In genomic region chr10:81600096-81600495, GRCm38 (mm10) we compare ENCODE assay signal across 8 mouse cellular contexts. TPM values are rescaled to one million over a fixed set of nuclear protein-coding genes. Genes with fewer than 3 reads are reported as not detected.
DNase-seq lines count a peak whose midpoint lies in the region; ATAC-seq lines count a peak whose summit lies in the region.

No protein-coding gene starts in this region.

- WGBS in heart, embryonic 11.5 days (ENCODE audit: insufficient replicate concordance), result 40% methylated on average over 10 of the region's 10 CpGs
- WGBS in lung, embryonic 16.5 days, result 54% methylated on average over 10 of the region's 10 CpGs
- WGBS in embryonic facial prominence, embryonic 14.5 days, result 44% methylated on average over 10 of the region's 10 CpGs
- 34% methylated on average over 10 of the region's 10 CpGs for WGBS in liver, embryonic 15.5 days (ENCODE audit: insufficient replicate concordance)
- 53% methylated on average over 10 of the region's 10 CpGs for WGBS in hindbrain, embryonic 13.5 days

- H3K9ac ChIP-seq in heart, embryonic 11.5 days (ENCODE audit: low read depth, low read length), result no peak overlapping the region
- no peak overlapping the region for H3K9ac ChIP-seq in lung, embryonic 16.5 days (ENCODE audit: low read length)
- H3K9ac ChIP-seq in embryonic facial prominence, embryonic 14.5 days (ENCODE audit: low read depth, low read length), result no peak overlapping the region
- no peak overlapping the region for H3K9ac ChIP-seq in liver, embryonic 15.5 days
- no peak overlapping the region for H3K9ac ChIP-seq in hindbrain, embryonic 13.5 days

- no peaks in the 10 kb centered on the region for H3K36me3 ChIP-seq in heart, embryonic 11.5 days (ENCODE audit: control insufficient read depth, insufficient read depth, low read length)
- H3K36me3 ChIP-seq in lung, embryonic 16.5 days (ENCODE audit: control insufficient read depth, insufficient read depth, low read length), result no peaks in the 10 kb centered on the region
- no peaks in the 10 kb centered on the region for H3K36me3 ChIP-seq in embryonic facial prominence, embryonic 14.5 days (ENCODE audit: control insufficient read depth, insufficient read depth, low read length)
- H3K36me3 ChIP-seq in liver, embryonic 15.5 days (replicated peaks), result no peaks in the 10 kb centered on the region
- no peaks in the 10 kb centered on the region for H3K36me3 ChIP-seq in hindbrain, embryonic 13.5 days

- H3K4me3 ChIP-seq in heart, embryonic 11.5 days (ENCODE audit: low read depth, low read length), result no peak overlapping the region
- no peak overlapping the region for H3K4me3 ChIP-seq in lung, embryonic 16.5 days (ENCODE audit: low read length)
- H3K4me3 ChIP-seq in embryonic facial prominence, embryonic 14.5 days (ENCODE audit: low read depth, low read length), result no peak overlapping the region
- H3K4me3 ChIP-seq in liver, embryonic 15.5 days (replicated peaks), result peak overlapping the region; percentile 47; the same call in 1 of the 2 replicates
- H3K4me3 ChIP-seq in hindbrain, embryonic 13.5 days, result no peak overlapping the region

- H3K4me1 ChIP-seq in heart, embryonic 11.5 days (ENCODE audit: control insufficient read depth, insufficient read depth, low read length), result peaks cover 46% of the 10 kb centered on the region
- H3K4me1 ChIP-seq in lung, embryonic 16.5 days (replicated peaks; ENCODE audit: control insufficient read depth, insufficient read depth, low read length), result peaks cover 56% of the 10 kb centered on the region
- peaks cover 41% of the 10 kb centered on the region for H3K4me1 ChIP-seq in embryonic facial prominence, embryonic 14.5 days (ENCODE audit: control insufficient read depth, insufficient read depth, low read length)
- peaks cover 80% of the 10 kb centered on the region for H3K4me1 ChIP-seq in liver, embryonic 15.5 days (replicated peaks)
- H3K4me1 ChIP-seq in hindbrain, embryonic 13.5 days (replicated peaks), result peaks cover 58% of the 10 kb centered on the region

- H3K4me2 ChIP-seq in heart, embryonic 11.5 days, result peak overlapping the region; percentile 63
- H3K4me2 ChIP-seq in lung, embryonic 16.5 days (ENCODE audit: low read depth, low read length), result no peak overlapping the region
- H3K4me2 ChIP-seq in embryonic facial prominence, embryonic 14.5 days (ENCODE audit: low read depth, low read length), result peak overlapping the region; percentile 59; the same call in 1 of the 2 replicates
- H3K4me2 ChIP-seq in liver, embryonic 15.5 days, result peak overlapping the region; percentile 77; the same call in 1 of the 2 replicates
- H3K4me2 ChIP-seq in hindbrain, embryonic 13.5 days, result no peak overlapping the region

- H3K27me3 ChIP-seq in heart, embryonic 11.5 days (ENCODE audit: control insufficient read depth, insufficient read depth, low read length), result peaks cover 6% of the 10 kb centered on the region; the same call in 1 of the 2 replicates
- H3K27me3 ChIP-seq in lung, embryonic 16.5 days (ENCODE audit: control insufficient read depth, insufficient read depth, low read depth, low read length), result peaks cover 3% of the 10 kb centered on the region; the same call in 1 of the 2 replicates
- no peaks in the 10 kb centered on the region for H3K27me3 ChIP-seq in embryonic facial prominence, embryonic 14.5 days (replicated peaks; ENCODE audit: control insufficient read depth, insufficient read depth, low read length)
- H3K27me3 ChIP-seq in liver, embryonic 15.5 days, result peaks cover 48% of the 10 kb centered on the region
- H3K27me3 ChIP-seq in hindbrain, embryonic 13.5 days, result peaks cover 58% of the 10 kb centered on the region

- H3K9me3 ChIP-seq in heart, embryonic 11.5 days (replicated peaks; ENCODE audit: control insufficient read depth, low read length), result no peaks in the 10 kb centered on the region
- H3K9me3 ChIP-seq in lung, embryonic 16.5 days (ENCODE audit: control insufficient read depth, low read length), result no peaks in the 10 kb centered on the region
- no peaks in the 10 kb centered on the region for H3K9me3 ChIP-seq in embryonic facial prominence, embryonic 14.5 days (ENCODE audit: control insufficient read depth, low read length)
- no peaks in the 10 kb centered on the region for H3K9me3 ChIP-seq in liver, embryonic 15.5 days (replicated peaks)
- H3K9me3 ChIP-seq in hindbrain, embryonic 13.5 days, result no peaks in the 10 kb centered on the region

- ATAC-seq in heart, embryonic 11.5 days (replicated peaks; ENCODE audit: insufficient number of reproducible peaks, low FRiP score, low TSS enrichment), result no peak
- no peak for ATAC-seq in lung, embryonic 16.5 days (ENCODE audit: low read depth)
- ATAC-seq in embryonic facial prominence, embryonic 14.5 days (ENCODE audit: low read depth), result no peak
- no peak for ATAC-seq in liver, embryonic 15.5 days (ENCODE audit: insufficient read depth)
- ATAC-seq in hindbrain, embryonic 13.5 days (ENCODE audit: low FRiP score), result no peak

- H3K27ac ChIP-seq in heart, embryonic 11.5 days (ENCODE audit: low read depth, low read length), result no peak overlapping the region
- peak overlapping the region; percentile 63 for H3K27ac ChIP-seq in lung, embryonic 16.5 days (ENCODE audit: low read length)
- H3K27ac ChIP-seq in embryonic facial prominence, embryonic 14.5 days (replicated peaks; ENCODE audit: low read depth, low read length), result peak overlapping the region; percentile 80
- H3K27ac ChIP-seq in liver, embryonic 15.5 days (replicated peaks), result no peak overlapping the region
- no peak overlapping the region for H3K27ac ChIP-seq in hindbrain, embryonic 13.5 days

- DNase-seq in heart, adult 8-10 months (ENCODE audit: low spot score), result no peak
- DNase-seq in lung, postnatal 25 days (ENCODE audit: low spot score), result no peak
- no peak for DNase-seq in embryonic facial prominence, embryonic 14.5 days (ENCODE audit: low spot score)
- DNase-seq in spleen, postnatal 4 days (ENCODE audit: low spot score in 2 of 2), result no peak

RNA-seq across cellular contexts. Expression of gene Tle6, which starts 0.8 kb away (rescaled TPM):
- polyA plus RNA-seq in heart, embryonic 11.5 days (2014; fragmentation: Nextera tagmentation; extraction: Ambion mirVana), result 25.6 and 27.3 TPM in 2 replicates
- total RNA-seq in heart, adult 8-10 months (2022), result 10 to 100 TPM in 1 of 4 experiments, 1 to 10 TPM in 3; 6.8 to 12.7 (median 9.3) TPM
- polyA plus RNA-seq in lung, embryonic 16.5 days (2015; fragmentation: Nextera tagmentation; extraction: Ambion mirVana), result 30.1 and 33.8 TPM in 2 replicates
- polyA plus RNA-seq in embryonic facial prominence, embryonic 14.5 days (2014; fragmentation: Nextera tagmentation; extraction: Ambion mirVana), result 17.1 and 17.8 TPM in 2 replicates
- polyA plus RNA-seq in liver, embryonic 15.5 days (2015; fragmentation: Nextera tagmentation; extraction: Ambion mirVana), result 3.5 TPM in 2 replicates
- polyA plus RNA-seq in hindbrain, embryonic 13.5 days (2015; fragmentation: Nextera tagmentation; extraction: Ambion mirVana), result 3.0 and 4.2 TPM in 2 replicates

RNA-seq across cellular contexts. Expression of gene BC025920, which starts 6.0 kb away (rescaled TPM):
- 0.25 and 0.63 TPM in 2 replicates for polyA plus RNA-seq in heart, embryonic 11.5 days (2014; fragmentation: Nextera tagmentation; extraction: Ambion mirVana)
- 1 to 10 TPM; 2.3 to 4.4 (median 3.0) TPM for total RNA-seq in heart, adult 8-10 months (2022)
- 0.24 and 0.98 TPM in 2 replicates for polyA plus RNA-seq in lung, embryonic 16.5 days (2015; fragmentation: Nextera tagmentation; extraction: Ambion mirVana)
- 0.20 and 0.61 TPM in 2 replicates for polyA plus RNA-seq in embryonic facial prominence, embryonic 14.5 days (2014; fragmentation: Nextera tagmentation; extraction: Ambion mirVana)
- polyA plus RNA-seq in liver, embryonic 15.5 days (2015; fragmentation: Nextera tagmentation; extraction: Ambion mirVana), result 0.23 and 0.24 TPM in 2 replicates
- 1.8 and 2.7 TPM in 2 replicates for polyA plus RNA-seq in hindbrain, embryonic 13.5 days (2015; fragmentation: Nextera tagmentation; extraction: Ambion mirVana)

RNA-seq across cellular contexts. Expression of gene Tle2, which starts 25.7 kb away (rescaled TPM):
- 17.8 and 18.3 TPM in 2 replicates for polyA plus RNA-seq in heart, embryonic 11.5 days (2014; fragmentation: Nextera tagmentation; extraction: Ambion mirVana)
- 10 to 100 TPM in 2 of 4 experiments, 1 to 10 TPM in 2; 5.4 to 12.1 (median 9.1) TPM for total RNA-seq in heart, adult 8-10 months (2022)
- 51.2 and 53.3 TPM in 2 replicates for polyA plus RNA-seq in lung, embryonic 16.5 days (2015; fragmentation: Nextera tagmentation; extraction: Ambion mirVana)
- 30.2 and 39.4 TPM in 2 replicates for polyA plus RNA-seq in embryonic facial prominence, embryonic 14.5 days (2014; fragmentation: Nextera tagmentation; extraction: Ambion mirVana)
- polyA plus RNA-seq in liver, embryonic 15.5 days (2015; fragmentation: Nextera tagmentation; extraction: Ambion mirVana), result 2.2 and 2.6 TPM in 2 replicates
- 27.7 and 28.9 TPM in 2 replicates for polyA plus RNA-seq in hindbrain, embryonic 13.5 days (2015; fragmentation: Nextera tagmentation; extraction: Ambion mirVana)

RNA-seq across cellular contexts. Expression of gene Sirt6, which starts 27.5 kb away (rescaled TPM):
- polyA plus RNA-seq in heart, embryonic 11.5 days (2014; fragmentation: Nextera tagmentation; extraction: Ambion mirVana), result 21.5 and 27.3 TPM in 2 replicates
- 1 to 10 TPM; 6.8 to 8.4 (median 7.3) TPM for total RNA-seq in heart, adult 8-10 months (2022)
- polyA plus RNA-seq in lung, embryonic 16.5 days (2015; fragmentation: Nextera tagmentation; extraction: Ambion mirVana), result 38.0 and 40.0 TPM in 2 replicates
- 24.4 and 29.0 TPM in 2 replicates for polyA plus RNA-seq in embryonic facial prominence, embryonic 14.5 days (2014; fragmentation: Nextera tagmentation; extraction: Ambion mirVana)
- polyA plus RNA-seq in liver, embryonic 15.5 days (2015; fragmentation: Nextera tagmentation; extraction: Ambion mirVana), result 7.7 and 9.1 TPM in 2 replicates
- 57.7 and 63.8 TPM in 2 replicates for polyA plus RNA-seq in hindbrain, embryonic 13.5 days (2015; fragmentation: Nextera tagmentation; extraction: Ambion mirVana)

RNA-seq across cellular contexts. Expression of gene Ankrd24, which starts 28.2 kb away (rescaled TPM):
- polyA plus RNA-seq in heart, embryonic 11.5 days (2014; fragmentation: Nextera tagmentation; extraction: Ambion mirVana), result 7.2 and 8.1 TPM in 2 replicates
- total RNA-seq in heart, adult 8-10 months (2022), result 10 to 100 TPM in 1 of 4 experiments, 1 to 10 TPM in 3; 7.3 to 12.4 (median 8.5) TPM
- 8.5 and 9.2 TPM in 2 replicates for polyA plus RNA-seq in lung, embryonic 16.5 days (2015; fragmentation: Nextera tagmentation; extraction: Ambion mirVana)
- 7.2 and 7.3 TPM in 2 replicates for polyA plus RNA-seq in embryonic facial prominence, embryonic 14.5 days (2014; fragmentation: Nextera tagmentation; extraction: Ambion mirVana)
- 1.8 and 2.3 TPM in 2 replicates for polyA plus RNA-seq in liver, embryonic 15.5 days (2015; fragmentation: Nextera tagmentation; extraction: Ambion mirVana)
- 11.7 and 13.5 TPM in 2 replicates for polyA plus RNA-seq in hindbrain, embryonic 13.5 days (2015; fragmentation: Nextera tagmentation; extraction: Ambion mirVana)

Comparison
In these comparisons a context has a peak if more than half of its experiments do, and no peak if none do; other contexts are left out.
1. H3K27ac ChIP-seq: peak in lung, embryonic 16.5 days (single experiment) and embryonic facial prominence, embryonic 14.5 days (single experiment); none in heart, embryonic 11.5 days (single experiment), liver, embryonic 15.5 days (single experiment) and hindbrain, embryonic 13.5 days (single experiment).
2. H3K4me2 ChIP-seq: peak in heart, embryonic 11.5 days (single experiment), embryonic facial prominence, embryonic 14.5 days (single experiment) and liver, embryonic 15.5 days (single experiment); none in lung, embryonic 16.5 days (single experiment) and hindbrain, embryonic 13.5 days (single experiment).